Mouse (Mus musculus): ENCODE results near the gene Sik1. TPM values are rescaled to one million over a fixed set of nuclear protein-coding genes. Genes with fewer than 3 reads are reported as not detected.

The Sik1 gene
- total RNA-seq, 2 experiments from 2014 or later, result 16.1 to 16.7 TPM

DNA sequence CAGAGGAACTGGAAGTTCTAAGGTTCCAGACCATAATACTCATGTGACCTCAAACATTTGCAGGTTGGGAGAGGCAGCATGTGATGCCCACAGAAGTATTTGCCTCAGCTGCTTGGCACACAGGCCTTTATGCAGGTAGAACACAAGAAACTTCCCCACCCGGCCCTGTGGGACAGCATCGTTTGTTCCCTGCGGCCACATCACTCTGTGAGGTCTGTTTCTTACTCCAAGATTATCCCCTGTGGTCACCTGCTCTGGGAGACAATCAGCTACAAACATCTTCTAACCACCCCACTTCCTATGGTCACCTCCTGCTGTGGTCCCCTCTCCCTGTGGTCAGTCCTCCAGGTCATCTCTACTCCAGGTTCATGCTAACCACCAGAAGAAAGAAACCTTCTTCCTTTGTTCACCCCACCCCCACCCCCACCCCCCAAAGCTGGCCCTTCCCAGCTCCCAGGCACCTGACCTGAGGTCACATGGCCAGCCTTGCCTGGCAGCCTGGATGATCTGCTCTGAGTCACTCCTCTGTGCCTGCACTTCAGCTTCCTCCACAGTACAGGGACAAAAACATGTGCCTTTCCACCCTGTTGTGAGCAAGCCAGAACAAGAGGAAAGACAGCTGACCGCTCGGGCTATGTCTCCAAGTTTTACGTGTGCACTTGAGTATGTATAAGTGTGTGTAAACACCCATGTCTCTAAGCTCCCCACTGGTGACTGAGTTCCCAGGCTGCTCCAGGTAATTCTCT lies 21.1 kb downstream of the Sik1 start:
- DNase-seq (ENCODE audit: low spot score in 2 of 2), result no peak

DNA sequence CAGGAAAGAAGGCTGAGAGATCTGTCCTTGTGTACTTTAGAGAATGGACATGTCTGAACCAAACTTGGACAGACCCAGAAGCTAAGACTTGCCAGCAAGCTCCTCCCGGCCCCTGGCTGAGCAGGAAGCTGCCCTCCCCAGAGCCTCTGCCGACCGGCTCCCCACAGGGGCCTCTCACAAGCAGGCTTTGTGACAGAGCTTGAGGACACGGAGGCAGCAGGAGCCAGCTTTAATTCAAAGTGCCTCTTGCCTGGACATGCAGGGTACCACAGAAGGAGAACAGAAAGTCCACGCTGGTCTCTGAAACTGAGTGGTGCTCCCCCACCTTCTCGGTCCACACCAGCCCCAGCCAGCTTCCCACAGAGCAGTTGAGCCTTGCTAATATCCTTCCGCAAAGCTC lies 21.9 kb downstream of the Sik1 start:
- DNase-seq (ENCODE audit: low spot score in 2 of 2), result no peak

- no peak for DNase-seq (ENCODE audit: low spot score in 2 of 2)
Measured at GRCm38 (mm10) chr17:31832577-31832964, 23.0 kb downstream of the Sik1 start.

DNA sequence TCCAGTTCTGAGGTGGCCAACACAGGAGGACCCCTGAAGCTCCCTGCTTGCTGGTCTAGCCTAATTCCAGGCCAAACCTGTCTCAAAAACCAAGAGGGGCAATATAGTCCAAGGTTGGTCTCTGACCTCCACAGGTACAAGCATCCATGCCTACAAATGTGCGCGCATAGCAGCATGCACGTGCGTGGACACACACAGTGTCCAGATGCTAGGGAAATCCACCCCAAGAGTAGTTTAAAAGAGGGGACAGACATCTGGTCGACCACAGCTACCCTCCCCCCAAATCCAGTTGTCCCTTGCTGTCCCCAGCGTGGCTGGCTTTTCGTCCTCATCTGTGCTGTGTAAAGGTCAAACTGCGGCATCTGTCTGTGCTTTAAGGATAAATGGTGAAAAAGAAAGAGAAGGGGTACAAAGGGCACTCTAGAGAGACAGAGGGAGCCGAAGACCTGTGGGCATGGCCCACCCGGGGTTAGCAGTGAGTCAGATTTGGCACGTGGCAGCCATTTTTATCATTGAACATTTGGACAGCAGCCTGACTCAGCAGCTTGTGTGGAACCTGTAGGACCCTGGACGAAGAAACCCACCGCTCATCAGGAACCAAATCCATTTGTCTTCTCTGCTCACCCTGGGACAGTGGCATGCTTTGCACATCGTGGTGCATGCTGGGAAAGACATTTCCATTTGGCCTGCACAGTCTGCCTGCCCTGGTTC lies 23.6 kb downstream of the Sik1 start:
- no peak for DNase-seq (ENCODE audit: low spot score in 2 of 2)

- no peak for DNase-seq (ENCODE audit: low spot score in 2 of 2)
Measured at GRCm38 (mm10) chr17:31831097-31831865, 24.3 kb downstream of the Sik1 start.

- DNase-seq (ENCODE audit: low spot score in 2 of 2), result no peak
Measured at GRCm38 (mm10) chr17:31830506-31831075, 25.0 kb downstream of the Sik1 start.

GRCm38 (mm10) chr17:31828916-31829315 lies 26.7 kb downstream of the Sik1 start:
- DNase-seq (ENCODE audit: low spot score in 2 of 2), result no peak

GRCm38 (mm10) chr17:31828118-31828517 lies 27.5 kb downstream of the Sik1 start:
- no peak for DNase-seq (ENCODE audit: low spot score in 2 of 2)

GRCm38 (mm10) chr17:31827206-31827605 lies 28.4 kb downstream of the Sik1 start:
- peak in 1 of 2 experiments; percentile 40 for DNase-seq (ENCODE audit: low spot score in 2 of 2)

GRCm38 (mm10) chr17:31826669-31827068 lies 28.9 kb downstream of the Sik1 start:
- no peak for DNase-seq (ENCODE audit: low spot score in 2 of 2)

GRCm38 (mm10) chr17:31825678-31826077 lies 29.9 kb downstream of the Sik1 start:
- DNase-seq (ENCODE audit: low spot score in 2 of 2), result no peak

GRCm38 (mm10) chr17:31824812-31825211 lies 30.8 kb downstream of the Sik1 start:
- no peak for DNase-seq (ENCODE audit: low spot score in 2 of 2)

DNA sequence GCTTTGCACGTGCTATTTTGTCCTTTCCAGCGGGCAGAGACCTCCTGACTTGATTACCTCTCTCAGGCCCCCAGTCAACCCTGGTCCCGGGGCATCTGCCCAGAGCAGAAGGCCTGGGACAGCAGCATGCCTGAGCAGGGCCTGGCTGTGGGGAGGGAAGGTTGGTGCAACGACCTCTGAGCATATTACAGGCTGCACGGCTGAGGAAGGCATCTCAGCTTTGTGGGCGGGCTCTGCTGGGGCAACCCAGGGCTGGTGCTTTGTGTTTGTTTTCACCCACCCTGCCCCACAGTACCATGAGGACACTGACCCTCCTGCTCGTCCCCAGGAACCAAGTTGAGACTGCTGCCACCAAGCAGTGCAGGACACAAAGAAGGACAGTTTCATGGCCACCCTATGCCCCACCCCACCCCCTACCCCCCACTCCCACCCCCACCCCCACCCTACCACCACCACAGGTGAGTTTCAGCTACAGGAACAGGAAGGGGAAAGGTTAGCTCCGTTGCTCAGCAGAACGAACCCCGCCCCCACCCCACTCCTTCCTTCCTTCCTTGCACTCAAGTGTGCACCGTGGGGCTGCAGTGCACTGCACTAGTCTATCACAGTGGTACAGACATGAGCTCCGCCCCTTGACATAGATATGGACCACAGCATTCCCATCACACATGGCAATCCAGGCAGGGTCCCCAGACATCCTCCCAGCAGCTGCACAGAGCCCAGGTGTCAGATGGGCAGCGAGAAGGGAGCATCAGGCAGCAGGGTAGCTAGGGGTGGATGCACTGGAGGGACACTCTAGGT lies 34.3 kb downstream of the Sik1 start:
- no peak for DNase-seq (ENCODE audit: low spot score in 2 of 2)

- DNase-seq (ENCODE audit: low spot score in 2 of 2), result no peak
Measured at GRCm38 (mm10) chr17:31820099-31820846, 35.3 kb downstream of the Sik1 start.

DNA sequence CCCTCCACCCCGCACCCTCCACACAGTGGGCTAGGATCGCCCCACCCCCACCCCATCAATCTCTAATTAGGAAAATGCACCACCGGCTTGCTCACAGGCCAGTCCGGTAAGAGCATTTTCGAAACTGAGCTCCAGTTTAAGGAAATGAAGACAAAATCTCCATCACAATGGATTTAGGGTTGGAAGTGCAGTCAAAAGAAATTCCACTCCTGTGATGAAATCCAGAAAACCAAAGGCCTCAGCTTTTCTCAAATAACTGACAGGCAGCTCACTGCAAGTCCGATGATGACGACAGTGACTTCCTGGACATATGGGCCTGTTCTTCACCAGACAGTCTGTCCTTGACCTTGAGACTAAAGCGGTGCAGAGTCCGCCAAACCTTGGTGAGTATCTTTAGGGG lies 36.2 kb downstream of the Sik1 start:
- no peak for DNase-seq (ENCODE audit: low spot score in 2 of 2)

GRCm38 (mm10) chr17:31817815-31818214 lies 37.8 kb downstream of the Sik1 start:
- DNase-seq (ENCODE audit: low spot score in 2 of 2), result no peak

GRCm38 (mm10) chr17:31817203-31817602 lies 38.4 kb downstream of the Sik1 start:
- no peak for DNase-seq (ENCODE audit: low spot score in 2 of 2)

- DNase-seq (ENCODE audit: low spot score in 2 of 2), result peak in 1 of 2 experiments; percentile 73
Measured at GRCm38 (mm10) chr17:31814848-31815247, 40.8 kb downstream of the Sik1 start.

DNA sequence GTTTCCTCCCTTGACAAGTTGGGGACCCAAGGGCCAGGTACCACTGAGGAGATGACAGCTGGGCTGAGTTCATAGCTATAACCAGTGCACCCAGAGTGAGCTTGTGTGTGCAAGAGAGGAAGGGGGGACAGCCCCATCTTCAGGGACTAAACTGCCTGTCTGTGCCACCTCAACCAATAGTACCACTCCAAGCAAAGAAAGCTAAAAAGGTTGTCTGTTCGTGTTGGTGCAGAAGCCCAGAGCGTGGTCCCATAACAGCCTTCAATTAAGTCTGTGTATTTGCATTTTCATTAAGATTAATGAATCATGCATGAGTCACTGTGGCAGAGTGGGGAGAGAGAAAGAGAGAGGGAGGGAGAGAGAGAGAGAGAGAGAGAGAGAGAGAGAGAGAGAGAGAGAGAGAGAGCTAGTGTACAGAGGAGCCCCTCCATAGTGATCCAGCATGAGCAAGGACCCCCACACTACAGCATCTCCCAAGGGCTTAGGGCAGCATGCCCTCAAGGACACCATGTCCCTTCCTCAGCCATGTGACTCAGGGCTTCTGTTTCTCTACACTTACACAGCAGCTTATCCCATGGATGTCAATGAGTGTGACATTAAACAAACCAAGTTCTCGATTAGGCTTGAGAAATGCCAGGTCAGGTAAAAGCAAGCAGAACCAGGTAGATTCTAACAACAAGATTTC lies 41.5 kb downstream of the Sik1 start:
- DNase-seq (ENCODE audit: low spot score in 2 of 2), result no peak

All from layer of hippocampus, postnatal 14 days (tissue).